Mouse (Mus musculus): ENCODE data around the gene Plxnc1. TPM values are rescaled to one million over a fixed set of nuclear protein-coding genes. Genes with fewer than 3 reads are reported as not detected.
A peak's percentile ranks its signal among the peaks of the same experiment; 100 is the strongest.

The Plxnc1 gene
- total RNA-seq, 2 experiments from 2014 or later = 5.6 to 7.3 TPM

GRCm38 (mm10) chr10:94919960-94920359, 24.7 kb downstream of the Plxnc1 start:
- no peak for DNase-seq

- peak; percentile 34 for DNase-seq
These were observed 25.1 kb downstream of the Plxnc1 start for GRCm38 (mm10) chr10:94919552-94919951.

- no peak for DNase-seq
These were observed 26.0 kb downstream of the Plxnc1 start for GRCm38 (mm10) chr10:94918618-94919017.

DNA sequence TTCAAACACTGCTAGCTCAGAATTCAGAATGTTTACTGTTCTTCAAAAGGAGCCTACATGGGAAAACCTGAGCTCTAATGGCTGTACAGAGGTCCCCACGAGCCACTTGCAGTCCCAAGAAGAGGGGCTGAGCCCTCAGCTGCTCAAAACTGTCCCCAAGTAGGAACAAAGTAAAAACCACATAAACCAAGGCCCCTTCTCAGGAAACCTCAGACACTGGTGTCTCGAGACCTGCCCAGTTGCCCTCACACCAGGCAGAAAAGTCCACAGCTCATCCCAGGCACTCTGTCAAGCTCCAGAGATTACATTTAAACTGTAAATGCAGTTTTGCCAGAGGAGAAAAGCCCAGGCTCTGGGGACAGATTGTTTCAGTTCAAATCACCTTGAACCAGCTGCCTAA, 26.6 kb downstream of the Plxnc1 start:
- DNase-seq = no peak

GRCm38 (mm10) chr10:94917354-94917753, 27.3 kb downstream of the Plxnc1 start:
- no peak for DNase-seq

DNA sequence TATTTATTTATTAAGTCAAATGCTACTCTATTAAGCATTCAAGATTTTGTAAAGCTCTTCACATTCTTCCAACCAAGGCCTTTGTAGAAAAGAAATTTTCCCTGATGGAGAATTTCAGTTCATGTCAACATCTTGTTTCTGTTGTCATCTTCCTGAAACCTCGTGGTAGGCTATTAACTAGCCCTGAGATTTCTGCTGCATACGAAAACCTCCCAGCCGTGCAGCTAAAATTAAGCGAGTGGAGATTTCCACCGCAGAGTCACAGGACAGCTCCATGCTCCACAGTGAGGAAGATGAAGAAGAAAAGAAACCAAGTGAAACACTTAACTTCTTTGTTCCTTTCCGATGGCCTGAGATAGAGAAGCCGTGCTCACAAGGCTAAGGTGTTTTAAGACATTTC, 28.0 kb downstream of the Plxnc1 start:
- no peak for DNase-seq

DNA sequence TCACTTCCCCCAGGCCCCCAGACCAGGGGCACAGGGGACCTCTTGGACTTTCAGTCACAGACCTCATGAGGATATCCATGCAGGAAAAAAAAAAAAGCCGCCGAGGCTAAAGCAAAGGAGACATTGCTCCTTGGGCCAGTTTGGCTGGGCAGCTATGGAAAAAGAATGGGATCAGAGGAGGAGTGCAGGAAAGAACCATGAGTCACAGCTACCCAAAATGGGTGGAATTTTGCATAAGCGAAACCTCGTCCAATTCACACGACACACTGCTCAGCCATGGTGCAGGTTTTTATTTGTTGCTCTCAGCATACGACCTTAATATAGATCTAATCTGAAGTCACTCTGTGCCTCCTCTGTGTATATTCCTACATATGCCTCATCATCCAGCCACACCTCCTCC, 28.9 kb downstream of the Plxnc1 start:
- no peak for DNase-seq

- no peak for DNase-seq
These were observed 30.6 kb downstream of the Plxnc1 start for GRCm38 (mm10) chr10:94914081-94914480.

DNA sequence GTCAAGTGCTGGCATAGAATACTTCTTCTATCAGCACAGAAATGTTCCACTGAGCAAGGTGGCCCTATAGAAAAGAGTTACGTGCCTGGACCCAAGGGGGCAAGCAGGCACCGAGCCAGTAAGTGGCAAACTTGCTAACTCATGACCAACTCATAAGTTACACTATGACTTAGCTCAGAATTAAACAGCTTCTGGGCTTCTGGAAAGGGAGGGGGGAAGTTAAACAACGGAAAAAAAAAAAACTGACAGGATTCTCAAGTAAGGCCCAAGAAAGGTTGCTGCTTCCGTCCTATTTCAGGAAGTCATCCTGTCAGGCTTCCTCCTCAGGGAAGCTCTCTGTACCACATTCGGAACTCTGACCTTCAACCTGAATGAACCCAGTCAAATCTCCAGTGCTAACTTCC, 31.3 kb downstream of the Plxnc1 start:
- DNase-seq = no peak

- no peak for DNase-seq
These were observed 32.1 kb downstream of the Plxnc1 start for GRCm38 (mm10) chr10:94912551-94912950.

DNA sequence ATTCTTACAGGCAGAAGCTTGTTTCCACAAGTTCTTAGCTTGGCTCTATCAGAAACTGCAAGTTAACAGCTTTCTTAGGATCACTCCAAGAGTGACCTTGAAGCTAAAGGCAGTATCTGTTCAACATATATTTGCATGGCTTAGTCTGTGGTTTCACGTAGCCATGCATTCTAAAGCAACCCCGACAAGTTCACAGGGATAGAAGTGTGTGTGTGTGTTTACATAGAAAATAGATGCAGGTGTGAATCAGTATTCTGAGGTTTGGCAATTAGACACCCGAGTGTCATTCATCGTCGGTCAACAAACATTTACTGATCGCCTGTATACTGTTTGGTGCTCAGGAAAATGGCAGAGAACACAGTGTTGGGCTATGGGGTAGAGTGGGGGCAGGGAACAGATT, 33.5 kb downstream of the Plxnc1 start:
- no peak for DNase-seq

DNA sequence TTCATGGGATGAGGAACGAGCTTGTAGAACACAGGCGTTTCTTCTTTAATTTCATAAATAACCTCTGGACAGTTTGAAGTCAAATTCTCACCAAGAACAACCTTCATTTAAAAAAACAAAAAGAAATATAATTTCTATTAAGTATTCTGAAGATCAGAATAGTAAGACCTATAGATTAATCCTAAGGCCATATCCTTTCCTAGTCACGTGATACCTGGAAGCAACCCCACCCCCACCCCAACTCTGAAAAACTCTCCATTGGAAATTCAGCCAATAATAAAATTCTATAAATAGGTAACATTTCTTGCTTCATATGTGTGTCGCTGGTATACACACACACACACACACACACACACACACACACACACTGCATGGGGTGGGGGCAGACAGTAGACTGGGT, 34.1 kb downstream of the Plxnc1 start:
- DNase-seq = no peak

DNA sequence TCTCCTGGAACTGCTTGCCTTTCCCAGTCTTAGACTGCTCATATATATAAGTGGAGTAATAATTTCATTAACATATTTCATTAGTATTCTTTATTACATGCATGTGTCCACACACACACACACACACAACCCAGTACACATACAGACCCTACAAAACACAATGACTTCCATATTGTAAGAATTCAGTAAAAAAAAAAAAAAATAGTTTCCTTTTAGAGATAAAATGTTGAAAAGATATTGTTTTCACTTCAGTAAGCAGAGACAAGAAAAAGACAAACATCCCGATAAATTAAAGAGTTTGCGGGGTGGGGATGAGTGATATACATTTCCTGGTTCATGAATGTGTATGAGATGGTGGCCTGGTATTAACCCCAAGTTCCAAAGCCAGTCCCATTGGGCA, 34.8 kb downstream of the Plxnc1 start:
- DNase-seq = no peak

- DNase-seq = peak; percentile 22
These were observed 35.5 kb downstream of the Plxnc1 start for GRCm38 (mm10) chr10:94908976-94909717.

DNA sequence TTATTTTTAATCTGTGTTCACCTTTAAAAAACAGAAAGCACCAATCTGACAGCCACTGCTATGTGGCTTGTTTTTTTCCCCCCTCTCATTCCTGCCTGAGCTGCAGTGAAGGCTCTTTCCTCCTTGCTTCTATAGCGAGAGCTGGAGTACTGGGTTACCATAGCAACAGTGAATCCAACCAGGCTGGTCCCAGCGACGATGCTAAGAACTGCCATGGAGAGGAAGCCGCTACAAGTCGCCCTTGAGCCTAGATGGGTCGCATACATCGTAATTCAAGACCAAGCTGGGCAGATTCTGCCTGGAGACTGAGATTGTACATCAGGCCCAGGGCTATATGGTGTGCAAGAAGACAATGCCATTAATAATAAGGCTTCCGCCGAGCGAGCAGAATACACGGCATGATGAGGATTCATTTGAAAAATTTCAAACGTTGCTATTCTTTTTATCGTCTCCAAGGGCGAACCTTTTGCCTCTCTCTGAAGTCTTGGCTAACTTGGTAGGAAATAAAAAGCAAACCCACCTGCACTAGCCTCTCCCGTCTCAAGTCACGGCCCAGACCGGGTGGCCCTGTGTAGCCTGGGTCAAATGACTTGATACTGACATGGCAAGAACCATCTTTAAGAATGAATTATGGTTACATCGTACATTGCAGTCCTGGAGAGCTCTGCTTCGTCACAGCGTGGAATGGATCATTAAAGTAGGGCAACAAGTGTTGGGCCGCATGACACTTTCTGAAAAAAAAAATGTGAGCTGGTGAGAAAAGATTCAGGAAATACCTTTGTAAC, 38.8 kb downstream of the Plxnc1 start:
- DNase-seq = peak; percentile 16

DNA sequence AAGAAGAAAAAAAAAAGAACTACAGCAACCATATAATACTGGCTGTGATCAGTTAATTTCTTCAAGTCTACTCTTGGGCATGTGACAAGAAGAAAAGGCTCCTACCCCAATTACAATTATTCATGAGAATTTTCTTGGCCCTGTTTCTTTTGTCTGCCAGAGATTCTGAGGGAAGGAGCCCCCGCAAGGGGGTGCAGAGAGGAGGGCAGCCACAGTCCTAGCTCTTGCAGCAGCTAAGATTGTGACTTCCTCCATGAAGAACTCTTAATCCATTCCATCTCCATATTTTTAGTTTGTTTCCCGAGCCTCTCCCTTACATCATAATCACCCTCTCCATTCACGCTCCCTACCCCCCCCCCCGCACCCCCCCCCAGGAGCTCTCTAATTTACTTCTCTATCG, 39.4 kb downstream of the Plxnc1 start:
- no peak for DNase-seq

DNA sequence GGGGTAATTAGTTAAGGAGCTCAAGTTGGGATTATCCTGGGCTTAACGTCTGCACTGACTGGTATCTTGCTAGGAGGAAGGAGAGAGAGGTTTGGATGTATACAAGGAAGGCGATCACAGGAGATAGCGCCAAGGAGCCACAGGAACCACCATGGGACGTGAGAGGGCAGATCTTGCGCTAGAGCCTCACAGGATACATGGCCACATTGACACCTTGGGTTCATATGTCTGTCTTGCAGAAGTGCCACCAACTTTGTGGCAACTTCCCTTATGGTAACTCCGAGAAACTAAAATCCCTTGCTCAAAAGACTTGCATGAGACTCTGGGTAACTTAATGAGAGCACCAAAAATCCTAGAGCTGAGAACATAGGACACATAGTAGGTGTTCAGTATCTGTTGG, 47.7 kb downstream of the Plxnc1 start:
- no peak for DNase-seq

GRCm38 (mm10) chr10:94896311-94896710, 48.3 kb downstream of the Plxnc1 start:
- DNase-seq = no peak

DNA sequence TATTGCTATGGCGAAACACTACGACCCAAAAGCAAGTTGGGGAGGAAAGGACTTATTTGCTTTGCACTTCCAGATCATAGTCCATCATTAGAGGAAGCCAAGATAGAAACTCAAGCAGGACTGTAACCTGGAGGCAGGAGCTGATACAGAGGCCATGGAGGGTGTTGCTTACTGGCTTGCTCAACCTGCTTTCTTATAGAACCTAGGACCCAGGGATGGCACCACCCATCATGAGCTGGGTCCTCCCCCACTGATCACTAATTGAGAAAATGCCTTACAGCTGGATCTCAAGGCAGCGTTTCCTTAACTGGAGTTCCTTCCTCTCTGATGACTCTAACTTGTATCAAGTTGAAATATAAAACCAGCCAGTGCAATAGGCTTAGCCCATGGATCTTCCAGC, 48.8 kb downstream of the Plxnc1 start:
- DNase-seq = no peak

- DNase-seq = no peak
These were observed 54.9 kb downstream of the Plxnc1 start for GRCm38 (mm10) chr10:94889735-94890134.

GRCm38 (mm10) chr10:94883216-94883615, 61.4 kb downstream of the Plxnc1 start:
- peak; percentile 26 for DNase-seq

DNA sequence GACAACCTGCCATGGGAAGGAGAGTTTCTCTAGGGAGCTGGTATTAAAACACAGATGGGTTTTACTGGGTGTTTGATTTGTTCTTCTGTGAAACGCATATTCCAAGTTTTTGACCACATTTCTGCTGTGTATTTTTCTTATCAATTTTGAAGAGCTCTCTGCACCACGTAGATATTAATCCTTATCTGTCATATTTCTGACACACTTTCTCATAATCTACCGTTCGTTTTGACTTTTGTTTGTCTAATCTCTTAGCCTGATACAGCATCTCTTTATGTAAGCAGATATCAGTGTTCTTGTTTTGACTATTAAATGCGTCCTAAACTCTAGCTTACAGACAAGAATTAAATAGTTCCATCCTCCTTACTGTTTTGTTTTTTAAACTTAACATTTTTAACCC, 73.1 kb downstream of the Plxnc1 start:
- no peak for DNase-seq

- no peak for DNase-seq
These were observed 73.5 kb downstream of the Plxnc1 start for GRCm38 (mm10) chr10:94871102-94871501.

Measured in adrenal gland, postnatal 10 days (tissue).